Mouse (Mus musculus) heart, postnatal 0 days (tissue): ENCODE results near the gene Pmel.

Experiments
- CTCF ChIP-seq: IDR thresholded peaks from 2 replicates; pipeline ENCODE4 v1.5.1; 2016; ENCODE audit warnings: antibody characterized with exemption, control low read depth, low read depth
- EP300 ChIP-seq: IDR thresholded peaks from 2 replicates; pipeline ENCODE4 v1.6.1; 2016; ENCODE audit warnings: antibody characterized with exemption, low read depth

DNA sequence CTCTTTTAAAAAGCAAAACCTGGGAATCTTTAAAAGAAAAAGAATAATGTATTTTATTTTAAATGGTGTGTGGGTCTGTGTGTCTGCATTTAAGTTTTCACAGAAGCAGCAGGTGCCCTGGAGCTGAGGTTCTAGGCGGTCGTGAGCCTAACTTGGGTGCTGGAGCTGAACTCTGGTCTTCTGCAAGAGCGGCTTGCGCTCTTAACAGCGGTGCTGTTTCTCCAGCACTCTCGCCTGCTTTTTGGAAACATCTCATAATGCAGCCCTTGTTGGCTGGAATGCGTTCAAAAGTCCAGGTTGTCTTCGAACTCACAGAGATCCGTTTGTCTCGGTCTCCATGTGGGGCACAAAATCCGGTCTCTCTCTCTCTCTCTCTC, 1.3 kb downstream of the Pmel start:
- TF ChIP-seq CTCF (no peak), EP300 (no peak)
